Mouse (Mus musculus) MEL (cell line): ENCODE data around the gene Suclg1.

ENCODE experiments used
- CHD2 ChIP-seq: IDR thresholded peaks from 2 replicates; pipeline ENCODE4 v1.6.1; 2011; ENCODE audit warnings: low read length, improper control_type of control experiment
- CTCF ChIP-seq, 3 experiments: IDR thresholded peaks in 2 of 3; conservative IDR thresholded peaks in 1 of 3; 2 replicates each; pipeline ENCODE4 v1.5.1; 2011 to 2012; ENCODE audit warnings: low read length in 3 of 3, low read depth in 2 of 3, mild to moderate bottlenecking in 2 of 3, improper control_type of control experiment in 1 of 3, inconsistent platforms in 1 of 3, mixed read lengths in 1 of 3, moderate library complexity in 1 of 3; ENCODE audit not compliant: control insufficient read depth in 1 of 3, insufficient read depth in 1 of 3, poor library complexity in 1 of 3, severe bottlenecking in 1 of 3
- E2F4 ChIP-seq: IDR thresholded peaks from 2 replicates; pipeline ENCODE4 v1.6.1; 2011; ENCODE audit warnings: low read depth, low read length, improper control_type of control experiment, borderline replicate concordance
- ETS1 ChIP-seq: IDR thresholded peaks from 2 replicates; pipeline ENCODE4 v1.6.1; 2012; ENCODE audit warnings: low read depth, mild to moderate bottlenecking, inconsistent platforms, low read length, improper control_type of control experiment, moderate library complexity
- GABPA ChIP-seq: IDR thresholded peaks from 2 replicates; pipeline ENCODE4 v1.6.1; 2012; ENCODE audit warnings: low read depth, mild to moderate bottlenecking, inconsistent platforms, low read length, improper control_type of control experiment, moderate library complexity
- GATA1 ChIP-seq: IDR thresholded peaks from 2 replicates; pipeline ENCODE4 v1.6.1; 2011; ENCODE audit warnings: low read depth, low read length, improper control_type of control experiment
- HCFC1 ChIP-seq: IDR thresholded peaks from 2 replicates; pipeline ENCODE4 v1.6.1; 2012; ENCODE audit warnings: low read depth, mild to moderate bottlenecking, inconsistent platforms, low read length, improper control_type of control experiment, moderate library complexity
- KAT2A ChIP-seq: conservative IDR thresholded peaks from 2 replicates; pipeline ENCODE4 v1.6.1; 2012; ENCODE audit warnings: low read depth, low read length, improper control_type of control experiment, inconsistent platforms
- MAFK ChIP-seq: IDR thresholded peaks from 2 replicates; pipeline ENCODE4 v1.6.1; 2011; ENCODE audit warnings: low read depth, mild to moderate bottlenecking, low read length, improper control_type of control experiment, borderline replicate concordance
- MAZ ChIP-seq: IDR thresholded peaks from 2 replicates; pipeline ENCODE4 v1.6.1; 2012; ENCODE audit warnings: low read depth, mild to moderate bottlenecking, inconsistent platforms, low read length, improper control_type of control experiment
- NELFE ChIP-seq: IDR thresholded peaks from 2 replicates; pipeline ENCODE4 v1.6.1; 2011; ENCODE audit warnings: low read depth, low read length, improper control_type of control experiment
- TCF12 ChIP-seq: IDR thresholded peaks from 2 replicates; pipeline ENCODE4 v1.6.1; 2014; ENCODE audit warnings: low read depth, mild to moderate bottlenecking, inconsistent platforms, low read length, improper control_type of control experiment, moderate library complexity

DNA sequence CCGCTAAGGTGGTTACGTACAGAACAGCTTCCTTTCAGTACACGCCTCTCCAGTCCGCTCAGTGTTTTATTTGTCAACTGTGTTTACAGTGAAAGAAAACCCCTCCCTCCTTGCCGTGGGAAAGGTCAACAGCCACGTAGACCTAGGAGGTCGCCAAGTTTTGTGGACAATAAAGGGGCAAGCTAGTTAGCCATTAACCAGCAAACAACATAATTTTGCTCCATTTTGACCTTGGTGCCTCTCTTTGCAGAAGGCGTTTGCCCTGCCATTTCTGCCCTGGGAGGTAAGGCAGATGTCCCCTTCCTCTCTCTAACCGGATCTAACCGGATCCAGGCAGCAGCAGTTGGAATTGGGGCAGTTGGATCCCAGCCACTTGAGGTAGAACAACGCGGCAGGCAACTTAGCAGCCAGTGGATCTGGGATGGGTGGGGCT, 16.0 kb upstream of the Suclg1 start:
- TF ChIP-seq MAZ, result no peak
- TF ChIP-seq TCF12, result no peak
- TF ChIP-seq GATA1, result no peak
- TF ChIP-seq CHD2, result no peak
- no peak for TF ChIP-seq NELFE
- no peak for TF ChIP-seq CTCF (IDR thresholded peaks at IDR 0.05 in 2 of 3, conservative IDR thresholded peaks at IDR 0.05 in 1 of 3; ENCODE audit: control insufficient read depth in 1 of 3, insufficient read depth in 1 of 3, low read depth in 2 of 3, low read length in 3 of 3, poor library complexity in 1 of 3, severe bottlenecking in 1 of 3)
- no peak for TF ChIP-seq HCFC1
- TF ChIP-seq ETS1, result no peak
- TF ChIP-seq KAT2A, result no peak
- TF ChIP-seq E2F4, result no peak
- no peak for TF ChIP-seq GABPA
- no peak for TF ChIP-seq MAFK
